Mouse (Mus musculus) cerebellum, adult 18-20 months (tissue): Measurements from ENCODE around the gene Kcnq1.
A peak's percentile ranks its signal among the peaks of the same experiment; 100 is the strongest.

Experiments used
- DNase-seq, 2 experiments: peaks; one replicate each; pipeline ENCODE4 v3.0.0; 2021

Gene Kcnq1

DNA sequence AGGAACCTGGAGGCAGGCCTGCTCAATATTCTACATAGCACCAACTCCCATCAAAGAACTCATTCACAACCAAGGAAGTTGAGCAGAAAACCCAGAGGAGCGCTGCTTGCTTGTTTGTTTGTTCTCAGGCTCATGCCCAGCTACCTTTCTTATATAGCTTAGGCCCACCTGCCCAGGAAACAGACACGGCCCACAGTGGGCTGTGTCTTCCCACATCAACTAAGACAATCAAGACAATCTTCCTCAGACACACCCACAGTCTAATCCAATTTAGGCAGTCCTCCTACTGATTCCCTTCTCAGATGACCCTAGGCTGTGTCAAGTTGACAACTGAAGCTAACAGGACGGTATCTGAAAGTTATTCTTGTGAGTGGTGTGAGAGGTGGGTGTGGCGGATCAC is at the start of gene Kcnq1:
TSS of gene Kcnq1 (plus strand) at position 301 of the 400 bp plus-strand sequence.
- DNase-seq = no peak

DNA sequence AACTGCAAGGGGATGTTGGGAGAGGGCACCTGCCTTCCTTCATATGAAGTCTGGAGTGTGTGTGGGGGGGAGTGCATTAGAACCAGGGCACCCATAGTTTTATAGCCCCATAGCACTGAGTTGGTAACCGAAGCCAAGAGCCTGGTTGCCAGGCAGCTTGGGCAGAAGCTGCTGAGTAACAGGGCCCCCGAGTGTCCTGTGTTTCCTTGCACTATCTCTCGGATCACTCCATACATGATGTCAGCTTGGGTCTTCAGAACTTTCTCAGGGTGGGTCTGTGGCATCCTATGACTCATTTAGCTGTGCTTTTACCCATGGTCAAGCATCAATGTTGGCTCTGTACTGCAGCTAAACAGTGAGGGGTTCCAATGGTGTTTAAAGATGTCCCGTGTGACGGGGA is 49.1 kb upstream of the Kcnq1 start:
- no peak for DNase-seq

DNA sequence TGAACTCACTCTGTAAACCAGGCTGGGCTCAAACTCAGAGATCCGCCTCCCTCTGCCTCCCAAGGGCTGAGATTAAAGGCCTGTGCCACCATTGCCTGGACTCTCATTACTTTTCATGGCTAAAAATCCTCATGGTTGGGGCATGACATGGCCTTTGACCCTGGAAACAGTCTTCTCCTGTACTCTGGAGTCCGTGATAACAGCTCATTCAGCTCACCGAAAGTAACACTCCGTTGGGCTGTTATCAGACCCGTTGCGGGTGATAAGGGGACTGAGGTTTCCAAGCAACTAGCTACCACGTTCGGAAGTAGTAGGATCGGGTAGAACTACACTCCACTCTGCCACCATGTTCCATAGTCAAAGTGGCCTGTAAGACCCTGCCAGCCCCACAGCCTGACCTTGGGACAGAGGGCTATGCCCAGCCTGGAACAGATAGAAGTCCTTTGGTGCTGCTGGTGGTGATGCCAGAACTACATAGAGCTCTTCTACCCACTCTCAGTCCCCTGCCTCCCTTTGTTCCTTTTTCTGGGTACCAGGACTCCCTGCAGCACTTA is 48.4 kb upstream of the Kcnq1 start:
- DNase-seq = no peak

DNA sequence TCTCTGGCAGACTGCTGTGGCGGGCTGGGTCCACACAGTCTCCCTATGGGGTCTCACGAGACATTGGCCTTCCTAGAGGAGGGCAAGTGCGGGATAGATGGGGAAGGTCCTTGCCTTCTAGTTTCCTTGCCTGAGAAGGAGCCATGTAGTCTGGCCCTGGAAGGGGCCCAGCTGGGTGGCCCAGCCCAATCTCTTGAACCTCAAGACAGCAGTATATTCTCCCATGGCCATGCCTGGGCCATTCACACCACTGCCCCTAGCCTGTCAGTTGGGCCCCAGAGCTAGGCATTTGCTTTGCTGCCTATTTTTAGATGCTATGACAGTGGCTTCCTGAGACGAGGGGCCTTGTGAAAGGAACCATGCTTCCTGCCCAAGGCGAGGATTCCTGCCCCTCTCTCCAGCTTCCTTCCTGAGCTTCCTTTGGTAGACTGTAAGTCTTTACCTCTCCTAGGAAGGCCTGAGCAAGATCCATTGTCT is 47.9 kb upstream of the Kcnq1 start:
- no peak for DNase-seq

DNA sequence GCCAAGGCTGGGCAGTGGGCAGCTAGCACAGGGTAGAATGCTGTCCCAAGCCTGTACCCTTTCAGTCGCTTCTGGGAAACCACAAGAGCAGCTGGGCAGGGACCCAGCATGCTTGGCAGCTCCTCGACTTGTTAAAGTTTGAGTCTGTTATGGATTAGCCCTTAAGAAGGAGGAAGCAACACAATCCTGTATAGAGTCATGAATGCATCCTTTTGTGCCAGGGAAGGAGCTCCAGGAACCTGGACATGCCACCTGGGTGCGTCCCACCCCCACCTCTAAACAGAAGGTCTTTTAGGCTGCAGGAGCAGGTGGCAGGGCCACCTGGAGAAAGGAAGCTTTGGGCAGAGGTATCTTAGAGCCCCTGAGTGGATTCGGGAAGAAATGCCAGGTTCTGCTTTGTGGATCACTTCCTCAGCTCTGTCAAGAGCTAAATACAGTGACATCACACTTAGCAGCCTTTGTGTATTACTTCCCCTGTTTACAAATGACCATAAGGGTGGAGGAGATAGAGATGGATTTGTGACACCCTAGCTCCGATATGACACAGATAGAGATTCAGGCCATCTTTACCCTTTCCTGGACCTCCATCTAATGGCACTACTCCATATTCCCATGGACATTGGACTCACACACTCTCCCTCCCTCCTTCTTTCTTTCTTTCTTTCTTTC is 46.8 kb upstream of the Kcnq1 start:
- peak; percentile 51 to 58 for DNase-seq

DNA sequence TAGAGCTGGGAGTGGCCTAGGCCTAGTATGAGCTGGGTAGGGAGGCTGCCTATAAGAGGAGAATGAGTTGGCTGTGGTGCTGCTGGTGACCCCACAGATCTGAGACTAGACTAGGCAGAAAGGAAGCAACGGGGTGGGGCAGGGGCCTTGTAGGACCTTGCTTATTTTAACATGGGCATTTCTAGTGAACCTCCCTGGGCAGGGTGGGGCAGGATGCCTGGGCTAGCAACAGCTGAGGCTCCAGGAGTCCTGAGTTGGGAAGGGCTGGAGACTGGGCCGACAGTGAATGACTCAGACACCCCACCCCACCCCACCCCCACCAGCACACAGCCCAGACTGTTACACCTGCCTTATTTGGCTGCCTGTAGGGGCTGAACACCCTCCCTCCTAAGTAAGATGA is 43.5 kb upstream of the Kcnq1 start:
- DNase-seq = no peak

DNA sequence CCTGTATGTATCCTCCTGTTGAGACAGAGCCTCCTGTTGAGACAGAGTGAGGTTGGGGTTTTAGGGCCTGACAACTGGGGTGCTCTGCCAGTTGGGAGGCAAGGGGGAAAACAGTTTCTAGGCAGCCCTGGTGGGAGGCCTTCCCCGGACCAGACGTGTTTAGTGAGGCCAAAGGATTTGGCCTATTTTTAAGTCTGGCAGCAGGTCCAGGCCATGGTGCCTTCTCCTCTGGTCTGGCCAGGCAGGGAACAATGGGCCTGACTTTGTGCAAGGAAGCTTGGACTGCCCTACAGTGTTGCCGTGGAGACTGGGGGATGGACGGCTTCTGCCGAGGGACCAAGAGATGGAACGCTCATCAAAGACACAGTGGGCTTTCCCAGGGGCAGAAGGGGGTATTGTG is 41.9 kb upstream of the Kcnq1 start:
- peak in 1 of 2 experiments; percentile 40 for DNase-seq

DNA sequence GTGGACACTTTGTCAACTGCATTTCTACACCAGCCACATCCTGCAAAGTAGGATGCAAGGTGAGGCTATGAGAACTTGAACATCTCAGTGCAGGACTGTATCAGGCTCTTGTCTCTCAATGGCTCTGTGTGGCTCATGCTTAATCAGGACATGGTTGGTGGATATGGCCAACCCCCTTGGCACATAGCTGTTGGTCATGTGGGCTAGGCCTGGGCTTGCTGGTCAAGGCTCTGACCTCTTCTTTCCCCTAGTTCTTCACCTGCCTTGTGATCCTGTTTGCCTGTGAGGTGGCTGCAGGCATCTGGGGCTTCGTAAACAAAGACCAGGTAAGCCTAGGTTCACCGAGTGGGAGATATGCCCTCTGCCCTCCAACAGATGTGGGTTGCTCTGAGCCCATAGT is 40.5 kb upstream of the Kcnq1 start:
- DNase-seq = no peak

DNA sequence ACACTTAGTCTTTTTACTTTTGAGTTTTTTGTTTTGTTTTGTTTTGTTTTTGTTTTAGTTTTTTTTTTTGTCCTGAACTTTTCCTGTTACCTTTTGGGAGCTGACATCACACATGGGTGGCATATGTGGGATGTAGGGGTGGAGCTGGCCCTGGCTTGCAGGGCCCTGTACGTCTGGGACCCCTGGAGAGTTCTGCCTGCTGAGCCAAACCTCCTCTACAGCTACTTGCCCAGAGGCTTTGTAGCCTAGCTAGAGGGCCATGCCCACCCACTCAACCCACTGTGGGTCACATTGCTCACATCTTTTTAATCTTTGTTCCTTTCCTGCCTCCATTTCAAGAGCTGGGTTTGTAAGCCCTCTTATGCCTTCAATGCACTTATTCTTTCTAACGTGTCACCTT is 38.7 kb upstream of the Kcnq1 start:
- no peak for DNase-seq

DNA sequence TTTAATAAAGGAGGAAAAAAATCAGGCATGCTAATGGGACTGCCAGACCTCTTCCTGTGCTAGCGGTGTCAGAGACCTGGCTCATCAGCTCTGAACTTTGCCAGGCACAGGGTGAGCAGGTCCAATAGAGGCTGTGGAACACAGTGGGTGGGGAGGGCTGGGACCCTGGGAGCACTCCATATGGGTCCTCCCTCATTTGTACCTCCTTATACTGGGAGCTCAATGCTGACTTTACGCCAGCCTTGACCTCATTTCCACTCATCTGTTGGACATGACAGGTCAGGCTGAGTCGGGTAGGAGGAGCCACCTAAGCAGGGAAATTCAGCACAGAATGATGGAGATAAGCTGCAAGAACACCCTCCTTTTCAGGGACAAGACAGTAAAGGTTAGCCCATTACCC is 38.3 kb upstream of the Kcnq1 start:
- no peak for DNase-seq

DNA sequence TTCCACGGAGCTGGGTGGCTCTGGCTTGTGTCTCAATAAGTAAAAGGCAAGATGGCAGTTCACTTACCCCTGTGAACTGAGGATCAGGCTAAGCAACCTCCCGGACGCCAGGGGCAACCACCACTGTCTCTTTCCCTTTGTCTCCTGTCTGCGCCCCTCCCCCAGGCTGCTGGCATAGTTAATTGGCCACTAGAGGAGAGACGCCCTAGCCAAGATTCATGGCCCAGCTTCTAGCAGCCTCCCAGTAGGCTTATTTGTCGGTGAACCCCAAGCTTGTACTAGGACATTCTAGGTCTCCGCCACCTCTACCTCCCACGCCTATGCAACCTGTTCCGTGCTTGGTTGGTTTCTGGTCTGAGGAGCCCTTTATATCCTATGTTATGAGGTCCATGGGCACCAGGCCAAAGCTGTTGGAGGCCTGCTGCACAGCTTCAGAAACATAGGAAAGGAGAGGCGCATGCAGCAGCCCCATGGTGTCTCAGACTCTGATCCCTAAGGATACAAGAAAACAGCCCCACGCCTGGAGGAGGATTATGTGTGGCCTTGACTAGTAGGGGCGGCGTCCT is 37.8 kb upstream of the Kcnq1 start:
- peak; percentile 61 to 75 for DNase-seq

DNA sequence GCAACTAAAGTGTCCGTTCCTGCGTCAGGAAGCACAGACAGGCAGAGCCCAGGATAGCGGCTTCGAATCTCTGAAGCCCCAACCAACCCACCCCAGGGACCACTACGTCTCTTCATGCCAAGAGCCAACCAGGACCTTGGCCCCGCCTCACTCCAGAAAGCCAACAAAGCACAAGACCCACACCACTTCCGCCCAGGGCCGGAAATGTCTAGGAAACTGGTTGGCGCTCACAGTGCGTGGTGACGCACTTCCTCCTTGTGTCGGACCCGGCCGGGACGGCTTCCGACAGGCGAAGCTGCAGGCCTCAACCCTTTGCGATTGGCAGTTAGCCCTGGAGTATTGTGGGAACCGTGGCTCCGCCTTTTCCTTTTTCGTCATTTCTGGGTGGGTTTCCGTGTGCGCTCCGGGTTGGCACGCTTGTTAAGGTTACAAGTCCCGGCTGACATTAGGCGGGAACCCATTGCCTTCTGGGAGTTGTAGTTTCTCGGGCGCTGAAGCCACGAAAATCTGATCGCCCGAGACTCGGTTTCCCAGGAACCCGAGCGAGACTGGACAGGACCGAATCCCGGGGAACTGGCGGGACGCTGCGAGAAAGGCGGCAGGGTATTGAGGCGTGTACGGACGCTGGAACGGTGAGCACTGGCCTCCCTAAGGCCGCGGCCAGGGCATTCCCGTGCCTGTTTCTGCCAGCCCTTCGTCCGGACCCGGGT is 37.1 kb upstream of the Kcnq1 start, which contains the start of gene Tssc4:
TSS of gene Tssc4 (plus strand) at position 368 of the 710 bp plus-strand sequence.
- peak; percentile 97 to 99 for DNase-seq

DNA sequence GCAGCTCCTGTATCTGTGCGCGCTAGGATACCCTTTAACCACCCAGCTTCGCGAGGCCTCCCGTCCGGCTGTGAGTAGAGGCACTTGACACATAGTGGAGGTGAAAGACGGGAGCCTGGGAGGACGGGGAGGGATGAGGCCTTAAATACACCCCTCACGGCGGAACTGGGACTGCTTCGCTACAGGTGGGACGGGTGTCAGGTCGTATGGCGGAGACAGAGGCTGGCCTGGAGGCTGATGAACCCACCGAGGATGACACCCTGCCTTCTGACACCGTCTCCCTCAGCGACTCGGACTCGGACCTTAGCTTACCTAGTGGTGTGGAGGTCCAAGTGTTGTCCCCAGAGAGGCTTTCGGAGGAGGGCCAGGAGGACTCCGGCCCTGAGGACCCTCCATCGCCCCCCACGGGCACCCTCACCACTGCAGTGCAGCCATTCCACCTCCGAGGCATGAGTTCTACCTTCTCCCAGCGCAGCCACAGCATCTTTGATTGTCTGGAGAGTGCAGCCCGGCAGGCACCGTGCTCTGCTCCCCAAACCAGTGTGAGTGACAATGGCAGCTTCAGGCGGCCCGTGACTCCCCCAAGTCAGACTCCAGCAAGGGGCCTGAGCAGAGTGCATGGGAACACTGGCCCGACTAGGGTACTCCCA is 36.3 kb upstream of the Kcnq1 start:
- DNase-seq = peak; percentile 37 to 43

DNA sequence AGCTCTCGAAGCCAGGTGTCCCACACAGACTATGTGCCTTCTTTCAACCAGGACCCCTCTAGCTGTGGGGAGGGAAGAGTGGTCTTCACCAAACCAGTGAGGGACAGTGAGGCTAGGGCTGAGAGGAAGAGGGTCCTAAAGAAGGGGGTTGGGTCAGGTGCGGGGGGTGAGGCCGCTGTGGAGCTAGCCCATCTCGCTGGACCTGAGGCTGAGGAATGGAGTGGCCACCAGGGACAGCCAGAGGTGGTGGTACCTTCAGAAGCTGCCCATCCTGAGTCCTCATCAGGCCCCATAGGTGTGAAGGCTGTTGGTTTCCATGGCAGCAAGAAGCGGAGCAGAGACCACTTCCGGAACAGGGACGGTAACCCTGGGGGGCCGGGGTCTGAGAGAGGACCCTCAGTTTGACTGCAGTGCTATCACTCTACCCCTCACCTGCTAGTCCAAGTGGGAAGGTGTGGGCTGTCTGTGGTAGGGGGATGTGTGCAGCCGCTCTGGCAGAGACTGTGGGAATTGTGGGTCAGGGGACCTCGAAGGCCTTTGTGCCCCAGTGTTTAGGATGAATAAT is 35.6 kb upstream of the Kcnq1 start:
- no peak for DNase-seq

DNA sequence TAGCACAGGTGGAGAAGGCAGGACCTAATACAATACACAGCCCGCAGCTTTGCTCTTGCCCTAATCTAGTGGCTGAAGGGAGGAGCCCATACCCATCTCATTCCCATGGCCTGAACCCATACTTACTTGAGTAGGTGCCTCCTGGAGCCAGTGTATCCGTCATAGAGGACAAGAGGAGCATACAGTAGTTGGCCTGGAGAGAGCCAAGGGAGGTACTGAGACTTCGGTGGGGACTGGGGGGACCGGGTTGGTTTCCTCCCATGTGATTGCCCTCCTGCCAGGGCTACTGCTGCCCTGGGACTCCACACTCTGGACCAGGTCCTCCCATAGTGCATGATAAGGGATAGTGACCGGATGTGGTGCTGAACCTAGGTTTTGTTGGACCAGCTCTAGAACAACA is 33.6 kb upstream of the Kcnq1 start:
- DNase-seq = no peak

DNA sequence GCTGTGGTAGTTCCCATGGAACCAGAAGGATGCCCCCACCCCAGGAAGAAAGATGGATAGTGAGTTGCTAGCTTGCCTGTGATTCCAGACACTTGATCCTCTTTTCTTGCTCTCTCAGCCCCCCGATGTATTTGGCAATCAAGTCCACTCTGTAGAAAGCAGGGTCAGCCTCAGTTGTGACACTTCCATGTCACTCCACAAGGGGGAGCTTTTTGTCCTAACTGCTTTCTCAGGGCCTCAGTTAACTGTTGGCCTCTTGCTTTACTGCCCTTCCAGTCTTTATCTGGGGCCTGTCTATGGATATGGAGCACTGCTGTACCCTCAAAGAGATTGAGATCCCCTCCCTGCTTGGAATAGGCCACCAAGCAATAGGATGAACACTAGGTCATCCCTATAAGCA is 33.1 kb upstream of the Kcnq1 start:
- DNase-seq = peak; percentile 45 to 46

DNA sequence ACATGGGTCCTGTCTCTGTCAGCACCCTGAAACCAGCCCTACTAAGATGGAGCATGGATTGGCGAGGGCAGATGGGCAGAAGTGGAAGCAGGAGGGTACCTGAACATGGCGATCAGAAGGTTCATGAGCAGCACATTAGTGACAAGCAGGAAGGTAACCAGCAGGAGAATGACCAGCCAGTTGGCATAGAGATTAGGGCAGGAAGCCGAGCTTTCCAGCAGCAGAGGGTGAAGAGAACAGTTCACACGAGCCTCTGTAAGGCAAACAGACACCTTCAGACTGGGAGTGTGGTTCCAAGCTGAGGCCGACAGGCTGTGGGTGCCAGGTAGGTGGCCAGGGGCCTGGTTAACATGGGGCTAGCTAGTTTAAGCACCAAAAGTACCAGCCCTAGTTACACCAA is 30.8 kb upstream of the Kcnq1 start:
- no peak for DNase-seq

DNA sequence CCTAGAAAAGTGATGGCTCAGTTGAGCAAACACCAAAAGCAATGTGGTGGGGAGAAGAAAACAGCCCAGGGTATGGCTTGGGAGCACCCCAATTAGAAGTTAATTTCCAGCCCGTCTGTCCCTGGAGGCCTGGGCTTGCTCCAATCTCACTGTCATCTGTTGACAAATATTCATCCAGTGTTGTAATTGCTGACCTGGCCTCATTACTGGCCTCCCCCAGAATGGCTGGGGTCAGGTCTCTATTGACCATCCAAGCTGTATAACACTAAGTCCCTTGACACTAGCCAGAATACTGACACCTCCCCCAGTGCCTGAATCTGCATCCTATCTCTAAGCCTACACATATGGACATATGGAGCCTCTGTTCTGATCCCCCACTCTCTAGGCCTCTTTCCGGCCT is 28.8 kb upstream of the Kcnq1 start:
- no peak for DNase-seq

DNA sequence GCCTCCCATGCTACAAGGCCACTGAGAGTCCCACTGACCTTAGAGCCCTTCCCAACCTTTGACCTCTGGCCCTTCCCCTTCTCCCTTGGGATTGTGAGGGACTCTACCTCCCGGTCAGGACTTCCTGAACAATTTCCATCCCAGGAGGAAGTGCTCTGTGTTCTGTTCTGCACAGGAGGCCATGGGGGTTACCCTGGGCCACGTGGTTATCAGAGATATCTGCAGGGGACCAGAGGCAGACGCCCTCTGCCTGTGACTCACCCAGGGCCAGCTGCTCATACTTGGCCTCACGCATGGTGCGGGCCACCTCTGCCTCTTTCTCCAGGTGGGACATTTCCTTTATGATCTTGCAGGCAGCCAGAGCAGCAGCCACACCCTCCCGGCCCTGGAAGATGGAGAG is 24.1 kb upstream of the Kcnq1 start:
- no peak for DNase-seq

DNA sequence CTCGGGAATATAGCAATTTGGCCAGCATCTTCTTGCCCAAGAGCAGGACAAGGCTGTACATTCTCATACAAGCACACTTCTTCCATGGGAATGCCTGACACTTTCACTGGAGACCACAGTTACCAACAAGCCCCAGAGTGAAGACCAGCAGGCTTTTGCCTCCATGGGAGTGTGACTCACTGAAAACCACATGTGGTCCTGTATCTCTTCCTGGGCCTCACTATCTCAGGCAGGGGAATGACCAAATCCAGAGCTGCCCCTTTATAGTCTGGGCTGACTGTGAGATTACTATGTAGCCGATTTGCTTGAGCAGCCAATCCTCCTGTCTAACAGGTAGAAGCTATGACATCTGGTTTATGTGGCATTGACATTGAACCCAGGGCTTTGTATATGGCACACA is 22.5 kb upstream of the Kcnq1 start:
- DNase-seq = no peak

DNA sequence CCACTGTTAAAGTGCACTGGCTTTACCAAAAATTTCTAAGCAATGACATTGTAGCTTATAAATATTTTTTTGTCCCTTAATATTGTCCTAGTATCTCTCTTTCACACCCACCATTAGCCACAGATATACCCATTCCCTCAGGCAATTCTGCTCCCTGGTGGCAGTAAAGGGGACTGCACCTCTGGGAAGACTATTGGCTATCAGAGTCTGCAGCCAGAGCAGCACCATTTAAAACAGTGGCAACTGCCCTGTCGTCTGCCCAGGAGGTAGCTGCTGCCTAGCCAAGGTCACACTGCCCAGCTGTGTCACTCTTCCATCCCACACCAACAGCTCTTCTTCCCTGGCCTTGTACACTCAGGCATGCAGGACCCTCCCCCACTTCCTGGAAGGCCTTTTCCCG is 19.8 kb upstream of the Kcnq1 start:
- peak; percentile 63 to 65 for DNase-seq

DNA sequence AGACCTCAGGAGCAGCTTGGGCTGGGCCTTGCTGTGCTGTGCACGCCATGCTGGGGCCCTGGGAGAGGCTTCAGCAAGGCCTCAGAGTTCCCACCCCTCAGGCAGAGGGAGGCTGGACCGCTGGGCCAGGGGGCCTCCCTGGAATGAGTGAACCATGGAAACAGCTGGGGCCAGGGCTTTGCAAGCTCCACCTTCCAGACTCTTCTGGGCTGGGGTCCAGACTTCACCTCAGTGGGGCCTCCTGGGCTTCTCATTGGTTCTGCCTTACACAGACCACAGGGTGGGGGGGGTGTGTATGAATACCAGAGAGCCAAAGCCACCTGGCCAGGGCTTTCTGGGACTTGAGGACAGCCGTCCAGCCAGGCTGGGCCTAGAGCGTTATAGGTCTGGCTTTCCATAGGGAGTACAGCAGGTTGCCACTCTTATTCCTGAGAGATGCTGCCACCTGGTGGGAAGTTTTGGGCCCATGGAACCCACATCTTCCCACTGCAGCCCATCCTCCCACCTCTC is 19.0 kb upstream of the Kcnq1 start:
- DNase-seq = peak; percentile 37 to 42

DNA sequence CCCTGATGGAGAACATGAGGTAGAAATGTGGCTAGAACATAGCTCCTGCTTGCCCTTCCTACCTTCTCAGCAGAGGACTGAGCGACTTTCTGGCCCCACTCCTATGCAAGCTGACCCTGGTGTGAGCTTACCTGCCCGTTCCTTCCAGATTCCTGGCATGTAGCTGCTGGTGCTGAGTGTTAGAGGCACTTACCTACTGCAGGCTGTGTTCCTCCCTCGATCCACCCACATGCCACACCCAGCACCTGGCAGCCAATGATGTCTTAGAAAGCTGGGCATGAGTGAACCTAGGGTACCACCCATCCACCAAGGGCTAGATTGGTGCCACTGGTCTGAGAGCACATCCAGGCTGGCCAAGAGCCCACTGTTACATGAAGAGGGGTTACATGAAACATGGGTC is 12.3 kb upstream of the Kcnq1 start:
- DNase-seq = no peak
